Mouse (Mus musculus) testis, postnatal 10 days (tissue): ENCODE results near the gene Elob.

ENCODE experiments used
- DNase-seq: peaks from one replicate; pipeline ENCODE4 v3.0.0; 2021; ENCODE audit warnings: low spot score

The Elob gene

DNA sequence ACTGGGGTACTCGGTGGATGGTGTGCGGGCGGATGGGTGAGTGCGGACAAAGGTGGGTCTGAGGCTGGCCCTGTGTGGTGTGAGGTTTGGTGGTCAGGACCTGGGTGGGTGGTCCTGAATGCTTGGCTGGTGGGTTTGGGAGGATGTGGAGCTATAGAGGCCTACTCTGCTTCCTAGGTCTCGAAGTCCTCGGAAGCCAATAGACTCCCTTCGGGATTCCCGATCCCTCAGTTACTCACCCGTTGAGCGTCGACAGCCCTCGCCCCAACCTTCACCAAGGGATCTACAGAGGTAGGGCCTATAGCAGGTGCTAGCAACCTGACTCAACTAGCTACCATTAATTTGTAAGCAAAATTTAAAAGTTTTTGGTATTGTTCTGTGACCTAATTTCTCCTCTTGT is 5.3 kb downstream of the Elob start:
- no peak for DNase-seq

DNA sequence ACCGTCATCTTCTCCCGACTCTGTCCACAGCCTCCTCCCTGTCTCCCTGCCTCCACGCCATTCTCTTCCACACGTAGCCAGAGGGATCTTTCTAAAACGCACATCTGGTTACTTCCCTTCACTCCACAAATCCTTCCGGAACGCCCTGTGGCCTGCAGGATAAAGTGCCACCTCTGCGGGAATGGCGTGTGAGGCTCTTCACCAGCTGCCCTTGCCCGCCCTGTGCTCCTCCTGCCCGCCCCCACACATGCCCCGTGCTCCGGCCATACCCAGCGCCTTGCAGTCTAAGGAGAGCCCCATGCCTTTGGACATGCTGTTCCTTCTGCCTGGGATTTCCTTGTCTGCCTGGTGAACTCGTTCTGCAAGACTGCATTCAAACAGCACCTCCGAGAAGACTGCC is 5.9 kb downstream of the Elob start:
- DNase-seq = peak; percentile 56

- peak; percentile 66 for DNase-seq
These were observed 6.8 kb downstream of the Elob start for GRCm38 (mm10) chr17:23822094-23822493.

DNA sequence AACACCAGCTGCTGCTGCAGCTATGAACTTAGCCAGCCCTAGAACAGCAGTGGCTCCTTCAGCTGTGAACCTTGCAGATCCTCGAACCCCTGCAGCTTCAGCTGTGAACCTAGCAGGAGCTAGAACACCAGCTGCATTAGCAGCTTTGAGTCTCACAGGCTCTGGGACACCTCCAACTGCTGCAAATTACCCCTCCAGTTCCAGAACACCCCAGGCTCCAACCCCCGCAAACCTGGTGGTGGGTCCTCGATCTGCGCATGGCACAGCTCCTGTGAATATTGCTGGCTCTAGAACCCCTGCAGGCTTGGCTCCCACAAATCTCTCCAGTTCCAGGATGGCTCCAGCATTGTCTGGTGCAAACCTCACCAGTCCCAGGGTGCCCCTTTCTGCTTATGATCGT is 8.2 kb downstream of the Elob start:
- DNase-seq = no peak

DNA sequence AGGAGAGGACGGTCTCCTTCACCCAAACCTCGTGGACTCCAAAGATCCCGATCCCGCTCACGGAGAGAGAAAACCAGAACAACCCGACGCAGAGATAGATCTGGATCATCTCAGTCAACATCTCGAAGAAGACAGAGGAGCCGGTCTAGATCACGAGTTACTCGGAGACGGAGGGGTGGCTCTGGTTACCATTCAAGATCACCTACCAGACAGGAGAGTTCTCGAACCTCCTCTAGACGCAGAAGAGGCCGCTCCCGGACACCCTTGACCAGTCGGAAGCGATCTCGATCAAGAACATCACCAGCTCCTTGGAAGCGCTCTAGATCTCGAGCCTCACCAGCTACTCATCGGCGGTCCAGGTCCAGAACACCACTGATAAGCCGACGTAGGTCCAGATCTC is 9.7 kb downstream of the Elob start:
- DNase-seq = peak; percentile 49

GRCm38 (mm10) chr17:23818579-23818978 is 10.4 kb downstream of the Elob start:
- no peak for DNase-seq

- DNase-seq = no peak
These were observed 13.3 kb downstream of the Elob start for GRCm38 (mm10) chr17:23815641-23816040.

- no peak for DNase-seq
These were observed 21.0 kb downstream of the Elob start for GRCm38 (mm10) chr17:23807918-23808317.

GRCm38 (mm10) chr17:23806867-23807266 is 22.1 kb downstream of the Elob start:
- DNase-seq = peak; percentile 66

DNA sequence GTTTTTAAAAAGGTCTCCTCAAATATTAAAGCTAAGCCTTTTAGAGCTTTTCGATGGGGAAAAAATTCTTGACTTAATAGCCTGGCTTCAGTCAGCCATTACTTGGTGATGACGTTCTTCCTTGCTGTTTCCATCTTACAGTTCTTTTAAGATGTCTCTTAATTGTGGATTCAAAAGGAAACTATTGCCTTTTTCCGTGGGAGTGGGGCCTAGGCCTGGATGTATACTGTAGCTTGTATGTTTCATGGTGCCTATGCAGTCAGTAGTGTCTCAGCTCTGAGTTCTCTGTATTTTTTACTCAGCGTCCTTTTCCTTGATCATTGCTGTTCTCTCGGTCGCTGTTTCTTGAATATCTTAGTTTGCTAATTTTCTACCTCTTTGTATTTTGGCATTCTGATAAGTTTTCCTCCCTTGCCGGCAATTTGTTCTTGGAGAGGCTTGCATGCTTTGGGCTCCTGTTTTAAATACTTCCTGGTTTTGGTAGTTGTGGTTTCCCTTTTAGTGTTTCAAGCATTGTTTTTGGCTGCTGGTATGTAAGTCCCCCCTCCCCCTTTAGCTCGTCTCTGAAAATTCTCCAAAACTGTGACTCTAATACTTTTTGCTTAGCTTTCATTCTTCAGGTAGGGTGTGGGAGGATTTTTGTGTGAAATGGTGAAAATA is 24.4 kb downstream of the Elob start:
- no peak for DNase-seq

DNA sequence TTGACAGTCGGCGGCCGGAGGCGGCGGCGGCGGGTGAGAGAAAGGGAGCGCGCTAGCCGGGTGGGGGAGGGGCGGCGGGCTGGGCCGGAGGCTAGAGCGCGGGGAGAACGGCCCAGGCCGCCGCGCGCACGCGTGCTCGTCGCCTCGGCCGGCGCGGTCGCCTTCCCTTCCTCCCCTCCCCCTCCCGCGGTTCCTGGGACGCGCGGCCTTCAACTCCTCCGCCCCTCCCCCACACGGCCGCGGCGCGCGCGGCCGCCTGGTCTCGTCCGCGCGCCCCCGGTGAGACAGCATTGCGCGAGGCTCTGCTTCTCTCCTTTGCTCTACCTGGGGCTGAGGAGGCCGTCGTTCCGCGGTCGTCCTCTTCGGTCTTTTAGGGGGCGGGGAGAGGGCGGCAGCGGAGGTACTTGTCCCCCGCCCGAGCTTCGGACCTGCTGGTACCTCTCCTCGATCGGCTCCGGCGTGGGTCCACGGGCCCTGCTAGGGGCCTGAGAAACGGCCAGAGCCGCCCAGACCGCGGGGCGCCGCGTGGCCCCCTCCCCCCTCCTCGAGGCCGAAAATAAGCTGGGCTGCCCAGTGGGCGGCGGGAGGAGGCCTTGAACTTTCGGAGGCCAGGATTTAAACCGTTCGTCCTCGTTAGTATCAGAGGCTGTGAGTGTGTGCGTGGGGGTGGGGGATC is 25.4 kb downstream of the Elob start:
- peak; percentile 96 for DNase-seq

DNA sequence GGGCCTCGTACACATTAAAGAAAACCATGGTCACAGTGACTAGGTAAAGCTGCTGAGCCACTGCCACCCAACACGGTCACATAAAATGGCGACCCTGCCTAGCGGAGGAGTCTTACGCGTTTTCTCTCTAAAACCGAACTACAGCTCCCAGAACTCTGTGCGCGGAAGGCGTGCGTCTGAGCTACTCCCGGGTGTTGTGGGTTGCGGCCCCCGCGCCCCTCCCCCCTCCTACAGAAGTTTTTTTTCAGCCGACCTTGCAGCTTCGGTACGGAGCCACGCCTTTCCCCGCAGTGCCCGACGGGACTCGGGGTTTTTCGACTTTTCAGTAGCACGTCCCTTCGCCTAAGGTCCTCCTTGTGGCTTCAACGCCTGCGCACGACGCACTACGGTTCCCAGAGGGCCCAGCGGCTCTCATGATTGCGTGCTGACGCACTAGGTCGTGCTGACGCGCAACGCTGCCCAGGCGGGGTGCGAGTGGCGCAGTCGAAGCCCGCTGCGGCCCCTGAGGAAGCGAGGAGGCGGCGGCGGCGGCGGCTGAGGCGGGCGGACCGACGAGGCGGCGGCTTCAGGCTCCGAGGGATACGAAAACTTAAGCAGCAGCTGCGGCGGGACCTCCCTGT is 26.1 kb downstream of the Elob start:
- peak; percentile 97 for DNase-seq

DNA sequence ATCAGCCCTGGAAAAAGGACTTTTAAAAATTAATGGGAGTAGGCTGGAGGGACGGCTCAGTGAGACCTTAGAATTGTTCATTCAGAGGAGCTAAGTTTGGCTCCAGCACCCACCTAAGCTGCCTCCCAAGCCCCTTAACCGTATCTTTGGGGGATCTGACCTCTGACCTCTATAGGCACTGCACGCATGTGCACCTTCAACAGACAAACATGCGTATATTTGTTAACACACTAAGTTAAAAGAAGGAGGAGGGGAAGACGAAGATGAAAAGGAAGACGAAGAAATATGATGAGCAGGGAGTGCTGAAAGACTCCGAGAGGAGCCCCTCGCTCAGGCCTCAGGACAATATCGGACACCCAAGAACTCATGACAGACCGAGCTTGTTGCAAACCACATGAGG is 27.3 kb downstream of the Elob start:
- DNase-seq = no peak

- DNase-seq = no peak
These were observed 31.6 kb downstream of the Elob start for GRCm38 (mm10) chr17:23797316-23797715.

DNA sequence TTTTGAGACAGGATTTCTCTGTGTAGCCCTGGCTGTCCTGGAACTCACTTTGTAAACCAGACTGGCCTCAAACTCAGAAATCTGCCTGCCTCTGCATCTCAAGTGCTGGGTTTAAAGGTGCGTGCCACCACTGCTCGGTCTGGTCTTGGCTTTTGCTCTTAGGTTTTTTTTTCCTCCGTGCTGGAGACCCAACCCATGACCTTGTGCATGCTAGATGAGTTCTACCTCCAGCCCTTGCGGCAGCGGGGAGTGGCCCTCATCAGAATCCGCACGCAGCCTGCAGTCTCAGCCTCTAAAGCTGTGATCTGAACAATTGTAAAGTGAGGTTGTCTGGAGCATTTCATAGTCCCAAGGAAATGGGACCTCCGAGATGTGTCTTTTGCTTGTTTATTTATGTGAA is 33.6 kb downstream of the Elob start:
- DNase-seq = no peak

- DNase-seq = no peak
These were observed 37.9 kb downstream of the Elob start for GRCm38 (mm10) chr17:23791079-23791357.

- peak; percentile 78 for DNase-seq
These were observed 38.5 kb downstream of the Elob start, which contains the start of gene Srrm2 for GRCm38 (mm10) chr17:23790269-23791078. Gene Srrm2 (plus strand): TSS chr17:23790532.

- no peak for DNase-seq
These were observed 39.1 kb downstream of the Elob start for GRCm38 (mm10) chr17:23789749-23790268.

GRCm38 (mm10) chr17:23788973-23789372 is 40.0 kb downstream of the Elob start:
- DNase-seq = no peak

DNA sequence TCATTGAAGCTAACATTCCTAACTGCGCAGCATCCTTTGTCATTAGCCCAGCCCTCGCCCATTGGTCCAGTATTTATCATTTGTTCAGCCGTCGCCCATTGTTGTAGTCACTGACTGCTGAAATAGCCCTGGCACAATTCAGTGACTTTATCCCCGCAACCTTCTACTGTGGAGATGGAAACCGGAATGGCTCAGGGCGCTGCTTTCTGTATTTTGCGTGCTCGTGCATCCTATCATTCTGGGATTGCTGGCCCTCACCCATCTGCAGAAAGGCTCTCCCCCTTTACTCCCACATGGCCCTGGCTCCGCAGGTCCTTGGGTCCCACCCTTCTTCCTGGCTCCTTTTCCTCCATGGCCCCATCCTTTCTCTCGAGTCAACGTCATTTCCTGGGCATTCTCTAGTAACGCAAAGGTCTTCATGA is 42.4 kb downstream of the Elob start:
- no peak for DNase-seq

DNA sequence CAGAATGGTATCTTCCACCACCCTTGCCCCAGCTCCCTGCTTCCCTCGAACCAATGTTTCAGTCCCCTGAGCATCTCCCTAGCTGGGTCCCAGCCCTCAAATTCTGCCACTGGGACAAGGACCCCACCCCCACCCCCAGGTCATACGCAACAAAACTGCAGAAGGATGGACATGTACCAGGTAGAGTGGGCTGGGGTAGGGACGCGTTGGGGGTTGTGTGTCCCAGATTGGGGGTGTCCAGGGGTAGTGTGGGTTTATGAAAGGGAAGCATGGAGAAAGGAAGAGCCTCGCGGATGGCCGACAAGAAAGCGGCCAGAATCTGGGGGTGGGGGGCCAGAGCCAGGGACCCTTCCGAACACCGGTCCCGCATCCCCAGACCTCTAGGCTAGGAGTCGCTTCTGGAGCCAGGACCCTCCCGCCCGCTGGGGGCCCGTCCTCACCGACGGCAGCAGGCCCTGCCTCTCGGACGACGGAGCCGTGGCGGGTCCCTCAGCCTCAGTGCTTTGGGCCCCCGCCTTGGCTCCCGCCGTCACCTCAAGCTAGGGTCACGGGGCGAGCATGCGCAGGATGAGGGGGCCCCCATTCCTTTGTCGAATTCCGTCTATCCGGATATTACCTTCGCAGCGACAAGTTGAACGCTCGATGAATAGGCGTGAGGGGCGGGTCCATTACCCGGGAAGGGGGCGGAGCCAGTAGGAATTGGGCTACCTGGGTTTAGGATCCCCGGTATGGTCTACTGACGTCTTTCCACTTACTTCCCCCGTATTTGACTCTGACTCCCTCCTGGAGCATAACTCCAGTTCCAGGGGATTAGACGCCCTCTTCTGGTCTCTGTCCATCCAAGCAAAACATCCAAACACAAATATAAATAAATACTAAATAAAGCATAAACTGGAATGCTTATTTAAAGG is 43.1 kb downstream of the Elob start, which contains the start of gene Flywch2:
Flywch2 (minus strand) TSS at position 521 of the 911 bp plus-strand sequence.
- peak; percentile 88 for DNase-seq
